Mouse (Mus musculus) liver, adult 2 months (tissue): ENCODE data around the gene 1700016H13Rik.

Source experiments
- CTCF ChIP-seq: fragments of 200-500 bp; IDR thresholded peaks from 2 replicates; pipeline ENCODE4 v1.5.1; 2011; ENCODE audit warnings: low read depth, low read length, control low read depth
- POLR2A ChIP-seq: fragments of 200-500 bp; IDR thresholded peaks from 2 replicates; pipeline ENCODE4 v1.6.1; 2011; ENCODE audit warnings: low read length, control low read depth; ENCODE audit not compliant: insufficient read depth; ENCODE audit errors: extremely low read depth

- TF ChIP-seq POLR2A (no peak), CTCF (no peak)
Measured at GRCm38 (mm10) chr5:103694094-103694493, 38.3 kb upstream of the 1700016H13Rik start.
